Mouse (Mus musculus): Measurements from ENCODE around the gene Olfr547. TPM values are rescaled to one million over a fixed set of nuclear protein-coding genes. Genes with fewer than 3 reads are reported as not detected.

Olfr547 gene
- total RNA-seq, 1 experiment = not detected

GRCm38 (mm10) chr7:102499473-102499872, 35.1 kb upstream of the Olfr547 start, which contains the start of gene Olfr545:
Olfr545 (minus strand) TSS chr7:102499573.
- TF ChIP-seq MAFK (IDR thresholded peaks at IDR 0.05; ENCODE audit: insufficient read depth, low read depth, low read length) (no peak), ZC3H11A (IDR thresholded peaks at IDR 0.05; ENCODE audit: borderline replicate concordance, low read depth, low read length) (no peak), HCFC1 (IDR thresholded peaks at IDR 0.05; ENCODE audit: borderline replicate concordance, insufficient read depth, low read length) (no peak)
- Histone ChIP-seq H3K4me1 (ENCODE audit: control insufficient read depth in 2 of 2, insufficient read depth in 2 of 2, low read length in 2 of 2, poor library complexity in 1 of 2) (no peaks in the 10 kb centered on the region), H3K4me3 (ENCODE audit: insufficient read depth in 1 of 2, low read depth in 1 of 2, low read length in 2 of 2, poor library complexity in 1 of 2, severe bottlenecking in 1 of 2) (no peak within 1 kb of the TSS), H3K9ac (ENCODE audit: insufficient read depth, low read depth, low read length, poor library complexity, severe bottlenecking) (no peak within 1 kb of the TSS), H3K9me3 (ENCODE audit: control insufficient read depth, insufficient read depth, low read depth, low read length) (no peaks in the 10 kb centered on the region), H3K36me3 (ENCODE audit: control insufficient read depth, insufficient read depth, low read length, poor library complexity, severe bottlenecking) (no peaks in the 10 kb centered on the region), H3K27ac (ENCODE audit: insufficient read depth, low read depth, low read length, poor library complexity, severe bottlenecking) (no peak within 1 kb of the TSS)
- no peak for DNase-seq (ENCODE audit: low read depth, low spot score)
- in situ Hi-C loops (cut with MboI; ENCODE audit: low sequenced_read_pairs in 2 of 2, unreplicated experiment in 2 of 2) = no loop called here

GRCm38 (mm10) chr7:102501986-102502385, 32.6 kb upstream of the Olfr547 start:
- Histone ChIP-seq H3K36me3 (ENCODE audit: control insufficient read depth, insufficient read depth, low read length, poor library complexity, severe bottlenecking) (no peaks in the 10 kb centered on the region), H3K9me3 (ENCODE audit: control insufficient read depth, insufficient read depth, low read depth, low read length) (no peaks in the 10 kb centered on the region), H3K9ac (ENCODE audit: insufficient read depth, low read depth, low read length, poor library complexity, severe bottlenecking) (no peak overlapping the region), H3K4me3 (ENCODE audit: insufficient read depth in 1 of 2, low read depth in 1 of 2, low read length in 2 of 2, poor library complexity in 1 of 2, severe bottlenecking in 1 of 2) (no peak overlapping the region), H3K4me1 (ENCODE audit: control insufficient read depth in 2 of 2, insufficient read depth in 2 of 2, low read length in 2 of 2, poor library complexity in 1 of 2) (no peaks in the 10 kb centered on the region), H3K27ac (ENCODE audit: insufficient read depth, low read depth, low read length, poor library complexity, severe bottlenecking) (no peak overlapping the region)
- no peak for TF ChIP-seq MAFK (IDR thresholded peaks at IDR 0.05; ENCODE audit: insufficient read depth, low read depth, low read length)
- TF ChIP-seq CHD2 (IDR thresholded peaks at IDR 0.05; ENCODE audit: low read depth, low read length) = no peak
- no peak for TF ChIP-seq ZNF384 (IDR thresholded peaks at IDR 0.05; ENCODE audit: low read depth, low read length)
- no peak for TF ChIP-seq ZC3H11A (IDR thresholded peaks at IDR 0.05; ENCODE audit: borderline replicate concordance, low read depth, low read length)
- no peak for TF ChIP-seq HCFC1 (IDR thresholded peaks at IDR 0.05; ENCODE audit: borderline replicate concordance, insufficient read depth, low read length)
- no peak for DNase-seq (ENCODE audit: low read depth, low spot score)
- in situ Hi-C loops (cut with MboI; ENCODE audit: low sequenced_read_pairs in 2 of 2, unreplicated experiment in 2 of 2) = loop anchor here (10.0 to 25.0 kb wide), 3 partner anchors 410 to 610 kb away; partner anchors contain the start of genes Olfr571 (in 2 of the 2) and Olfr572 (in 1 of the 2)

- Histone ChIP-seq H3K4me3 (ENCODE audit: insufficient read depth in 1 of 2, low read depth in 1 of 2, low read length in 2 of 2, poor library complexity in 1 of 2, severe bottlenecking in 1 of 2) (no peak overlapping the region), H3K9me3 (ENCODE audit: control insufficient read depth, insufficient read depth, low read depth, low read length) (no peaks in the 10 kb centered on the region), H3K27ac (ENCODE audit: insufficient read depth, low read depth, low read length, poor library complexity, severe bottlenecking) (no peak overlapping the region), H3K9ac (ENCODE audit: insufficient read depth, low read depth, low read length, poor library complexity, severe bottlenecking) (no peak overlapping the region), H3K4me1 (ENCODE audit: control insufficient read depth in 2 of 2, insufficient read depth in 2 of 2, low read length in 2 of 2, poor library complexity in 1 of 2) (no peaks in the 10 kb centered on the region), H3K36me3 (ENCODE audit: control insufficient read depth, insufficient read depth, low read length, poor library complexity, severe bottlenecking) (no peaks in the 10 kb centered on the region)
- peak; percentile 79 for DNase-seq (ENCODE audit: low read depth, low spot score)
- in situ Hi-C loops (cut with MboI; ENCODE audit: low sequenced_read_pairs in 2 of 2, unreplicated experiment in 2 of 2) = loop anchor here (10.0 to 25.0 kb wide), 3 partner anchors 405 to 605 kb away; partner anchors contain the start of genes Olfr571 (in 2 of the 2) and Olfr572 (in 1 of the 2)
- TF ChIP-seq HCFC1 (IDR thresholded peaks at IDR 0.05; ENCODE audit: borderline replicate concordance, insufficient read depth, low read length) (no peak), ZNF384 (IDR thresholded peaks at IDR 0.05; ENCODE audit: low read depth, low read length) (no peak), MAFK (IDR thresholded peaks at IDR 0.05; ENCODE audit: insufficient read depth, low read depth, low read length) (no peak), ZC3H11A (IDR thresholded peaks at IDR 0.05; ENCODE audit: borderline replicate concordance, low read depth, low read length) (peak; percentile 82; the same call in 1 of the 2 replicates), CHD2 (IDR thresholded peaks at IDR 0.05; ENCODE audit: low read depth, low read length) (no peak)
Observed at GRCm38 (mm10) chr7:102506848-102507247, 27.7 kb upstream of the Olfr547 start.

- Histone ChIP-seq H3K36me3 (ENCODE audit: control insufficient read depth, insufficient read depth, low read length, poor library complexity, severe bottlenecking) (no peaks in the 10 kb centered on the region), H3K9ac (ENCODE audit: insufficient read depth, low read depth, low read length, poor library complexity, severe bottlenecking) (no peak overlapping the region), H3K4me1 (ENCODE audit: control insufficient read depth in 2 of 2, insufficient read depth in 2 of 2, low read length in 2 of 2, poor library complexity in 1 of 2) (peaks cover 0 to 3% of the 10 kb centered on the region in 2 experiments; a peak in 1 of 4 replicates), H3K9me3 (ENCODE audit: control insufficient read depth, insufficient read depth, low read depth, low read length) (no peaks in the 10 kb centered on the region), H3K4me3 (ENCODE audit: insufficient read depth in 1 of 2, low read depth in 1 of 2, low read length in 2 of 2, poor library complexity in 1 of 2, severe bottlenecking in 1 of 2) (no peak overlapping the region), H3K27ac (ENCODE audit: insufficient read depth, low read depth, low read length, poor library complexity, severe bottlenecking) (no peak overlapping the region)
- TF ChIP-seq ZC3H11A (IDR thresholded peaks at IDR 0.05; ENCODE audit: borderline replicate concordance, low read depth, low read length) (no peak), MAFK (IDR thresholded peaks at IDR 0.05; ENCODE audit: insufficient read depth, low read depth, low read length) (no peak)
- in situ Hi-C loops (cut with MboI; ENCODE audit: low sequenced_read_pairs in 2 of 2, unreplicated experiment in 2 of 2) = loop anchor here (10.0 to 25.0 kb wide), 3 partner anchors 404 to 604 kb away; partner anchors contain the start of genes Olfr571 (in 2 of the 2) and Olfr572 (in 1 of the 2)
- no peak for DNase-seq (ENCODE audit: low read depth, low spot score)
Observed at GRCm38 (mm10) chr7:102508066-102508465, 26.5 kb upstream of the Olfr547 start.

- Histone ChIP-seq H3K9ac (ENCODE audit: insufficient read depth, low read depth, low read length, poor library complexity, severe bottlenecking) (no peak overlapping the region), H3K27ac (ENCODE audit: insufficient read depth, low read depth, low read length, poor library complexity, severe bottlenecking) (no peak overlapping the region), H3K4me1 (ENCODE audit: control insufficient read depth in 2 of 2, insufficient read depth in 2 of 2, low read length in 2 of 2, poor library complexity in 1 of 2) (peaks cover 0 to 3% of the 10 kb centered on the region in 2 experiments; a peak in 1 of 4 replicates), H3K36me3 (ENCODE audit: control insufficient read depth, insufficient read depth, low read length, poor library complexity, severe bottlenecking) (no peaks in the 10 kb centered on the region), H3K4me3 (ENCODE audit: insufficient read depth in 1 of 2, low read depth in 1 of 2, low read length in 2 of 2, poor library complexity in 1 of 2, severe bottlenecking in 1 of 2) (no peak overlapping the region), H3K9me3 (ENCODE audit: control insufficient read depth, insufficient read depth, low read depth, low read length) (no peaks in the 10 kb centered on the region)
- TF ChIP-seq MAFK (IDR thresholded peaks at IDR 0.05; ENCODE audit: insufficient read depth, low read depth, low read length) (no peak), CHD2 (IDR thresholded peaks at IDR 0.05; ENCODE audit: low read depth, low read length) (no peak), HCFC1 (IDR thresholded peaks at IDR 0.05; ENCODE audit: borderline replicate concordance, insufficient read depth, low read length) (no peak), ZC3H11A (IDR thresholded peaks at IDR 0.05; ENCODE audit: borderline replicate concordance, low read depth, low read length) (no peak), ZNF384 (IDR thresholded peaks at IDR 0.05; ENCODE audit: low read depth, low read length) (no peak)
- no peak for DNase-seq (ENCODE audit: low read depth, low spot score)
- in situ Hi-C loops (cut with MboI; ENCODE audit: low sequenced_read_pairs in 2 of 2, unreplicated experiment in 2 of 2) = loop anchor here (10.0 to 25.0 kb wide), 3 partner anchors 404 to 604 kb away; partner anchors contain the start of genes Olfr571 (in 2 of the 2) and Olfr572 (in 1 of the 2)
Observed at GRCm38 (mm10) chr7:102508666-102509065, 25.9 kb upstream of the Olfr547 start.

Measured in ES-E14 (cell line).